Mouse (Mus musculus) frontal cortex, postnatal 36 days (tissue): ENCODE results near the gene Arpp21.

ENCODE experiments used
- DNase-seq, 2 experiments: peaks; one replicate each; pipeline ENCODE4 v3.0.0; 2022; ENCODE audit warnings: low spot score in 2 of 2

The Arpp21 gene

GRCm38 (mm10) chr9:112180006-112180405, 55.7 kb downstream of the Arpp21 start:
- DNase-seq = no peak

- DNase-seq = peak in 1 of 2 experiments; percentile 0
Measured at GRCm38 (mm10) chr9:112178438-112178837, 57.3 kb downstream of the Arpp21 start.

- peak in 1 of 2 experiments; percentile 1 for DNase-seq
Measured at GRCm38 (mm10) chr9:112177569-112177968, 58.2 kb downstream of the Arpp21 start.

DNA sequence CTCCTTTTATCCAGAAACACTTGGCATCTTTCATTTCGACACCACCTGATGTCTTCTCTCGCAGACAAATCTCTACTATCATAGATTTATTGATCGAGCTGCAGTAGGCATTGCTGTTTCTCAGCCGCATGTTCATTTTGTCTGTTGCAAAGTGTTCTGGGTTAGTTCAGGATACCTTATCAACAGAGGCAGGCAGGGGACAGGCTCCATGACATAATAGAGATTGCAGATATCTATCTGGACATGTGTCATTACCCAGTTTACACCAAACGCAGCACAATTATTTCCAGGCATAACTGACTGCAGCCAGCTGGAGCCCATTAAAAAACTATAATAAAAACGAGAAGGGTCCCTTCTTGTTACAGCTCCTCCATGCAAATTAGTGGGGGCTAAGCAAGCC, 59.4 kb downstream of the Arpp21 start:
- DNase-seq = peak in 1 of 2 experiments; percentile 7

DNA sequence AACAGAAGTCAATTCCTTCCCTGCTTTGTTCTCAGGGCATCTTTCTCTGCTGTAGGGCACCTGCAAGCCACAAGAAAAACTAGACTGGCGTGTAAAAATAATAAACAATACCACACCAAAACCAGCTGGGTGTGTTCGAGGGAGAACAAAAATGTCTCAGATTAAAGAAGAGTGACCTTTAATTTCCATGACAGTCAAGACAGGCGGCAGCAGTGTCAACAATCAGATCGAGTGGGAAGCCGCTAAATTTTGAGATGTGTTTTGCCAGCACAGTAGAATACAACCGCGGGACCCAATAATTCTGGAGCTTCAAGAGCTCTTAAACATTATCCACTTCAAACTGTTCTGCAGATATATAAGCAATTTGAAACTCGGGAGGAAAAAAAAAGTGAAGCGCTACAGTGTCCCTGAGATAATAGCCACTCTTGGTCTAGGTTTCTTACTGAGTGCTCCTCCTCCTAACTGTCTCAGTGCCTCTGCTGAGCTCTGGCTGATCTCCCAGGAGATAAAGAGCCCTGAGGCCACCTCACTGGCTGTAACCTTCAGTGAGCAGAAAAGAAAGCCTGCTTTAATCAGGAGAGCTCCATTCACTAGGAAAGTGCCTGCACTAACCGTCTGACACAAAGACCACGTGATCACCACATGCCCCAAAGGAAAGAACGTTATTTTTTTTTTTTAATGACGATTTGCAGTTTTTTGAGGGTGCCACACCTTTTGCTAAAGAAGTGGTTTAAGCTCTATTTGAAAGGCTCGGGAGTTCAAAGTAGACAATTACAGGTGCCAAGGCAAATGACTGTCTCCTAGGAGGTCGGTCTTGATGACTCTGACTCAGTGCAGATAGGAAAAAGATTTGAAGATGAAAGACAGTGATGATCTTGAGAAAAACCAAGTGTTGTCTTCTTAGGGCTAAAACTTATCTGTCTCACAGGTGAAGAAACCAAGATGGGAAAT, 61.1 kb downstream of the Arpp21 start:
- DNase-seq = peak in 1 of 2 experiments; percentile 6

- peak in 1 of 2 experiments; percentile 1 for DNase-seq
Measured at GRCm38 (mm10) chr9:112173778-112174177, 62.0 kb downstream of the Arpp21 start.

- DNase-seq = no peak
Measured at GRCm38 (mm10) chr9:112164677-112165076, 71.1 kb downstream of the Arpp21 start.

DNA sequence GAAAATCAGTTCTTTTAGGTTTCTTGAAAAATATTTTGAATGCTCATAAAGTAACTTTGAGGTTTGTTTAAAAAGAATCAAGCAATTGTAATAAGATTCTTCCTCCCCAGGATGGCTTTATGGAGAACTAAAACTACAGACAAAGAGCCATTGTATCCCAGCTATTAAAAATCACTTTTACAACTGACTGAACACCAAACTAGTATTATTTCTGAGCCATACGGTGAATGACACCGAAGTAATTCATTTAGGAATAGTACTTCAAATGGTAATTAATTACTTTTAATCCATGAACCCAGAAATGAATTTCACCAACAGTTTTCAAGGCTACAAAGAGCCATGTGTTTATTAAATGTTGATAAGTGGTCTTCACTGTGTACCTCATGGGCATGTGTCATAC, 74.8 kb downstream of the Arpp21 start:
- DNase-seq = no peak

DNA sequence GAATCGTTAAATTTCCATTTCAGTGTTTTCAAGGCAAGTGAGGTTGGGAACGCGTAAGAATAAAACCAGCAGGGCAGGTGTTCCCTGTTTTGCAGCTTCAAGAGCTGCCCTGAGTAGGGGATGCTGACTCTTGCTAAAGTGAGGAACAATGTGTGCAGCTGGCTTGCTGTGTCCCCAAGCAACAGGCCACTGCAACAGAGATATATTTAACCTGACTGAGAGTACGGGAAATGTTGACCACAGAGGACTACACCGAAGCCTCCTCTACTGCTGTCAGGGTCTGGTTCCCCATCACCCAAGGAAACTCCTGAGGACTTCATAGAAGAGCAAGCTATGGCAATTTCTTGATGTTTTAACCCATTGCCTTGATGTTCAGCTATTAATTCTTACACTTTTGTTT, 81.8 kb downstream of the Arpp21 start:
- DNase-seq = no peak

DNA sequence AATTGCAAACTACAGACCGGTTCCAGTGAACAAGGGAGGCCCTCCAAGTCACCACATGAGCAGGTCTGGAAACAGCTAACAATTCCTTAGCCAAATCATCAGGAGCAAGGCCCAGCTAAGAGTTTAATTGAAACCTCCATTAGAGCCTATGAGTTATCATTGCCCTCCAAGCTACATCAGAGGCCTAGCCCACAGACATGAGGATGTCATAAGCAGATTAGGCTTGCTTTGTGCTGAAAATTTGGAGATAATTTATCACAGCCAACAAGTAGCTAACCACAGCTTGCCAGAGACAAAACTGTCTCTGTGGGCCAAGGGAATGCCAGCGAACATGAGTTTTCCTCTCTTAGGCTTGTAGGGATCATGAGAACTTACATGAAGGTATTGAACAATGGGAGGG, 83.0 kb downstream of the Arpp21 start:
- no peak for DNase-seq

DNA sequence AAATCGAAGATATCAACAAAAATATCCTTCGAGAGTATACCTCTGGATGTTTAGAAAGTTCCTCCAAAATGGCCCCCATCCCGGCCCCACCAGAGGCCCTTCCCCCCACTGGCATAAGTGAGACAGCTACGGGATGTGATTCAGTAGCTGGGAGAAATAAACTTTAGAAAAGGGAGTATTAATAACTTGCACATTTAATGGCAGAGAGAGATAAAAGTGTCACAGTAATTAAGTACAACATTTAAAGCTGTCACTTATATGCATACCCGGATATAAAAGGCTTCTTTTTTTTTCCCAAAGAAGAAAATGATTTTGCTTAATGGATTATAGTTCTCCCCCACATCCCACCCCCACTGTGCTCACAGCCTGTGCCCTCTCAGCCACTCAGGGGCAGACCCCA, 84.6 kb downstream of the Arpp21 start:
- no peak for DNase-seq

DNA sequence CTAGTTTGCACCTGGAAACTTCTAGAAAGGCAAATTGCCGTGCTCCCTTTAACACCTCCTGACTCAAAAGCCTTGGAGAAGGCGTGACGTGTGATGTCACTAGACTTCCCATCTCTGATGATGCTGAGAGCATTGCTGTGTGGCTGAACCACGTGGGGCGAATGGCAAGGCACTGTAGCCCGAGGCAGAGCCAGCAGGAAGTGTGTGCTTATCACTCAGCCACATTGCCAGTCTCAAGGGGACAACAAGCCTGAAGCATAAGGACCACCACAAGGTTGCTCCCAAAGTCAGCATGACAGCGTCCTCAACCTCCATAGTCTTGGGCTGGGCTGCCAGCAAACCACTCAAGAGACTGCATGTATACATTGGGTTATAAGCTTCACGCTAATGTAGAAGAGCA, 95.1 kb downstream of the Arpp21 start:
- no peak for DNase-seq

GRCm38 (mm10) chr9:112137820-112138219, 97.9 kb downstream of the Arpp21 start:
- DNase-seq = no peak

DNA sequence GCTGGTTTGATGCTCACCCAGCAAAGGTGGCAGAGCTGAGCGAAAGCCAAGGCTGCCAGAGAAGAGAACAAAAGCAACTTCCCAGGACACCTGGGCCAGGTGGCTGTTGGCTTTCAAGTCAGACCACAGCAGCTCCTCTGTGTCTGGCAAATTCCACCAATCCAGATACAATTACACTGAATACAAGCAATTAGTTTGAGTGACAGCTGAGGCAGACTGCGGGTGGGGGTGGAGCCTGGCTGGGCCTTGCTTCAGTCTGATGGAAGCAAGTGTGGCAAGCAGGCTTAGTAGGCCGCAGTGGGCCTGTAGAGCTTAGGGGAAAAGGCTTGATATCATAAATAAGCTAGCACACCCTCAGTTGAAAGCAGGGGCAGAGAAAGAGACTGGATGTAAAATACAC, 104.9 kb downstream of the Arpp21 start:
- no peak for DNase-seq

GRCm38 (mm10) chr9:112124667-112125066, 111.1 kb downstream of the Arpp21 start:
- DNase-seq = no peak

- no peak for DNase-seq
Measured at GRCm38 (mm10) chr9:112124184-112124583, 111.6 kb downstream of the Arpp21 start.

- no peak for DNase-seq
Measured at GRCm38 (mm10) chr9:112123421-112123828, 112.3 kb downstream of the Arpp21 start.

- no peak for DNase-seq
Measured at GRCm38 (mm10) chr9:112119535-112119934, 116.2 kb downstream of the Arpp21 start.

DNA sequence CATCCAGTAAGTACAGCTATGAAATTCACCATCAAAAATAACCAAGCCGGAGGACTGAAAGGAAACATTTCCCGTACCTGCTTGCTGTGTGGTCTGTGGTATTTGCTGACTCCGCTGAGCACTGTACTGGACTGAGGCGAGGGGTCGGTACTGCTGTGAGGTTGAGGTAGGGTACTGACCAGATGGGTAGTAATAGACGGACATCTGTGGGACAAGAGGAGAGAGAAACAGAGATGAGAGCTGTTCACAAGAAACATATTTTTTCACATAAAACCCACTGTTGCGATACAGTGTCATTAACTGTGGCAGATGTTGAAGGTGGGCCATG, 116.7 kb downstream of the Arpp21 start:
- no peak for DNase-seq

- peak in 1 of 2 experiments; percentile 55 for DNase-seq
Measured at GRCm38 (mm10) chr9:112118411-112119105, 117.2 kb downstream of the Arpp21 start.

- no peak for DNase-seq
Measured at GRCm38 (mm10) chr9:112117632-112118410, 117.9 kb downstream of the Arpp21 start.

DNA sequence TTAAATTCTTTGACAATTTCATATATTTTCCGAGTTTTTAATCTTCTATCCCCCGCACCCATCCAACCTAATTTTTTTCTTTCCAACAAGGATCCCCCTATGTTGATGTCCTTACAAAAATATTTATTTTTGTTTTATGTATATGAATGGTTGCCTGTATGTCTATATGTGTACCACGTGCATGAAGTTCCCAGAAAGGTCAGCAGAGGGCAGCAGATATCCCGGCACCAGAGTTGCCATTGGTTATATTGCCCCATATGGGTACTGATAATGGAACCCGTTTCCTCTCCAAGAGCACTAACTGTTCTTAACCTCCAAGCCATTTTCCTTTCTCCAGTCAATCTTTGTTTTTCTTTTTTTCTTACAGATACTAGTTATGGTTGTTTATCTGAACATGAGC, 124.1 kb downstream of the Arpp21 start:
- no peak for DNase-seq
